Mouse (Mus musculus): ENCODE results near the gene Fcgr2b. TPM values are rescaled to one million over a fixed set of nuclear protein-coding genes. Genes with fewer than 3 reads are reported as not detected.

Fcgr2b gene
- 6.6 and 13.8 TPM in 2 replicates for polyA plus RNA-seq (2012; rRNA removed)

DNA sequence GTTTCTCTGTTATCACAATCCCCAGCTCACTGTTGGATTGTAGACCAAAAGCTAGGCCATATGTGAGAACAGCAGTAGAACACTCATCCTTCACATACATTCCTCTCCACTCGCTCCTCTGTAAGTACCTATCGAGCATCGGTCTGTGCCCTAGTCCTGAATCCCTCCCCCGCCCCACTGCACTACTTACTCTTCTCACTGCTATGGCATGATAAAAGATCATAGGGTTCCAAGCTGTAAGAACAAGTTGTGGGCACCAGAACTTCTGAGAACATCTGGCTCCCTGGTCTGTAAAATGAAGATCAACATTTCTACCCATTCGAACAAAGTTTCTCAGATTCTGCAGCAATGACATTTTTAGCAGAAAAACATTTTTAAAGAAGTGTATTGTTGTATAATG is at the start of gene Fcgr2b:
Fcgr2b (minus strand) TSS at position 101 of the 400 bp plus-strand sequence.

DNA sequence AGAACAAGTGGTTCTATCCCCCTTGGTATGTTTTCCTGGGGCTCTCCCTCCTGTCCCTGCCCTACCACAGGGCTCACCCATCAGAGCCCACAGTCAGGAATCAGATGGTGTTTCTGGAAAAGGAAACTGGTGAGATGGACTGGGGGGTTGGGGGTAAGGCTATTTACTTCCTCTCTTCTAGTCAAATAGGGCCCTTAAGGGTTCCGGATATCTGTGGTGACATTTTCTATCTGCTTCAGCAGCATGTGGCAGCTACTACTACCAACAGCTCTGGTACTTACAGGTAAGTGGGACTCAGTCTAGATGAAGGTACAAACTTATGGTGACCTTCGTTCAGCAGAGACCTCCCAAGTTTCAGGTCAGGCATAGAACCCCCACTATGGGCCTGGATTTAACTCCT is 42.4 kb upstream of the Fcgr2b start, which contains the start of gene Fcgr4:
Fcgr4 (plus strand) TSS at position 184 of the 400 bp plus-strand sequence.

GRCm38 (mm10) chr1:170927378-170927777 is 49.0 kb downstream of the Fcgr2b start, which contains the start of gene Fcrla:
Fcrla (minus strand) TSS chr1:170927583.

GRCm38 (mm10) chr1:170912891-170913615 is 63.3 kb downstream of the Fcgr2b start, which contains the start of gene Fcrlb:
Fcrlb (minus strand) TSS chr1:170912941.

Other genes starting within 250 kb of the Fcgr2b start
- 9.3 and 9.7 TPM in 2 replicates for gene Atf6, start 108.8 kb downstream of the Fcgr2b start, polyA plus RNA-seq (2012; rRNA removed)
- gene Gm26620, start 91.5 kb downstream of the Fcgr2b start, polyA plus RNA-seq (2012; rRNA removed), result 0.74 and 1.2 TPM in 2 replicates
- gene Dusp12, start 91.0 kb downstream of the Fcgr2b start, polyA plus RNA-seq (2012; rRNA removed), result 12.0 and 13.3 TPM in 2 replicates
- 0.37 and 0.59 TPM in 2 replicates for gene Fcrlb, start 63.6 kb downstream of the Fcgr2b start, polyA plus RNA-seq (2012; rRNA removed)
- 2.6 and 4.0 TPM in 2 replicates for gene Fcrla, start 49.0 kb downstream of the Fcgr2b start, polyA plus RNA-seq (2012; rRNA removed)
- 1.3 and 1.4 TPM in 2 replicates for gene Fcgr4, start 42.4 kb upstream of the Fcgr2b start, polyA plus RNA-seq (2012; rRNA removed)
- gene Fcgr3, start 88.4 kb upstream of the Fcgr2b start, polyA plus RNA-seq (2012; rRNA removed), result 7.1 and 7.7 TPM in 2 replicates
- 1.2 and 1.7 TPM in 2 replicates for gene Cfap126, start 137.4 kb upstream of the Fcgr2b start, polyA plus RNA-seq (2012; rRNA removed)
- 205 and 248 TPM in 2 replicates for gene Sdhc, start 174.1 kb upstream of the Fcgr2b start, polyA plus RNA-seq (2012; rRNA removed)
- gene Mpz, start 174.2 kb upstream of the Fcgr2b start, polyA plus RNA-seq (2012; rRNA removed), result 0.91 and 1.0 TPM in 2 replicates
- gene Pcp4l1, start 219.7 kb upstream of the Fcgr2b start, polyA plus RNA-seq (2012; rRNA removed), result 42.0 and 71.2 TPM in 2 replicates
- gene Nr1i3, start 237.4 kb upstream of the Fcgr2b start, polyA plus RNA-seq (2012; rRNA removed), result 2.3 and 2.4 TPM in 2 replicates
- gene Tomm40l, start 246.0 kb upstream of the Fcgr2b start, polyA plus RNA-seq (2012; rRNA removed), result 35.4 and 39.0 TPM in 2 replicates
- 0.64 and 3.6 TPM in 2 replicates for gene Apoa2, start 248.5 kb upstream of the Fcgr2b start, polyA plus RNA-seq (2012; rRNA removed)